Mouse (Mus musculus): ENCODE measurements around the gene Sox30. TPM values are rescaled to one million over a fixed set of nuclear protein-coding genes. Genes with fewer than 3 reads are reported as not detected.

Sox30 gene
- 0.09 and 0.18 TPM in 2 replicates for polyA plus RNA-seq (2015; fragmentation: Nextera tagmentation; extraction: Ambion mirVana)

GRCm38 (mm10) chr11:45979946-45980892 lies at the start of gene Sox30:
Gene Sox30 (plus strand): TSS chr11:45980310.
- Histone ChIP-seq H3K4me1 (replicated peaks) (peaks cover 7% of the 10 kb centered on the region; the same call in 1 of the 2 replicates), H3K36me3 (no peaks in the 10 kb centered on the region), H3K4me2 (replicated peaks) (peak within 1 kb of the TSS; percentile 94), H3K4me3 (replicated peaks) (peak within 1 kb of the TSS; percentile 71), H3K9me3 (no peaks in the 10 kb centered on the region), H3K9ac (peak within 1 kb of the TSS; percentile 77), H3K27ac (peak within 1 kb of the TSS; percentile 54), H3K27me3 (replicated peaks) (no peaks in the 10 kb centered on the region)
- ATAC-seq, result peak; percentile 92
- 13% methylated on average over 74 of the region's 115 CpGs for WGBS

- H3K36me3 ChIP-seq, result peaks cover 21% of the 10 kb centered on the region
- no peak overlapping the region for H3K27ac ChIP-seq
- H3K4me3 ChIP-seq (replicated peaks), result no peak overlapping the region
- WGBS, result 89% methylated on average over 10 of the region's 10 CpGs
- H3K4me1 ChIP-seq (replicated peaks), result no peaks in the 10 kb centered on the region
- H3K9me3 ChIP-seq, result no peaks in the 10 kb centered on the region
- ATAC-seq, result no peak
- no peak overlapping the region for H3K9ac ChIP-seq
- H3K4me2 ChIP-seq (replicated peaks), result no peak overlapping the region
- H3K27me3 ChIP-seq (replicated peaks), result no peaks in the 10 kb centered on the region
Observed at GRCm38 (mm10) chr11:45932771-45933170, 47.3 kb upstream of the Sox30 start.

- no peak overlapping the region for H3K9ac ChIP-seq
- 91% methylated on average over 8 of the region's 8 CpGs for WGBS
- no peaks in the 10 kb centered on the region for H3K27me3 ChIP-seq (replicated peaks)
- H3K36me3 ChIP-seq, result peaks cover 17% of the 10 kb centered on the region
- ATAC-seq, result no peak
- H3K4me3 ChIP-seq (replicated peaks), result no peak overlapping the region
- H3K9me3 ChIP-seq, result no peaks in the 10 kb centered on the region
- no peaks in the 10 kb centered on the region for H3K4me1 ChIP-seq (replicated peaks)
- H3K4me2 ChIP-seq (replicated peaks), result no peak overlapping the region
- no peak overlapping the region for H3K27ac ChIP-seq
Observed at GRCm38 (mm10) chr11:45937478-45937877, 42.6 kb upstream of the Sox30 start.

DNA sequence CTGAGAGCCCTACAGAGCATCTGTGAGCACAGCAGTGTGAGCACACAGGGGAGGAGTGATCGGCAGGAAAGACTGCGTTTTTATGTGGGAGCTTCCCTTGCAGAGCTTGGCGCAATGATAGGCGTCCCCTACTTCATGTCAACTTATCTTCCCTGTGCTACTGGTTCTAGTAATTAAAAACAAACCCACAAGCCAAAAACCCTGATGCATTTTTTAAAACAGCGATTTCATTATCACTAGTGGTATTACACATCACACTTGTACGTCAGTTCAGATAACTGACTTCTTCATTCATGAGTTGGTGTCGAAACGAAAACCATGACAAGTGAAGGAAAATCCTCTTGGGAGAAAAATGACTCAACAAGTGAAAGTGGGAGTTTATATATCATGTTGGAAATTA lies 41.2 kb upstream of the Sox30 start:
- H3K36me3 ChIP-seq, result peaks cover 9% of the 10 kb centered on the region
- no peak for ATAC-seq
- H3K4me3 ChIP-seq (replicated peaks), result no peak overlapping the region
- H3K4me1 ChIP-seq (replicated peaks), result no peaks in the 10 kb centered on the region
- no peak overlapping the region for H3K27ac ChIP-seq
- no peak overlapping the region for H3K9ac ChIP-seq
- H3K27me3 ChIP-seq (replicated peaks), result no peaks in the 10 kb centered on the region
- H3K4me2 ChIP-seq (replicated peaks), result no peak overlapping the region
- no peaks in the 10 kb centered on the region for H3K9me3 ChIP-seq
- 91% methylated on average over 8 of the region's 8 CpGs for WGBS

GRCm38 (mm10) chr11:45942281-45942680 lies 37.8 kb upstream of the Sox30 start:
- ATAC-seq, result no peak
- Histone ChIP-seq H3K27me3 (replicated peaks) (no peaks in the 10 kb centered on the region), H3K9ac (no peak overlapping the region), H3K36me3 (peaks cover under 1% of the 10 kb centered on the region; the same call in 1 of the 2 replicates), H3K9me3 (no peaks in the 10 kb centered on the region), H3K4me2 (replicated peaks) (no peak overlapping the region), H3K4me1 (replicated peaks) (no peaks in the 10 kb centered on the region), H3K4me3 (replicated peaks) (no peak overlapping the region), H3K27ac (no peak overlapping the region)
- WGBS, result 87% methylated on average over 7 of the region's 7 CpGs

DNA sequence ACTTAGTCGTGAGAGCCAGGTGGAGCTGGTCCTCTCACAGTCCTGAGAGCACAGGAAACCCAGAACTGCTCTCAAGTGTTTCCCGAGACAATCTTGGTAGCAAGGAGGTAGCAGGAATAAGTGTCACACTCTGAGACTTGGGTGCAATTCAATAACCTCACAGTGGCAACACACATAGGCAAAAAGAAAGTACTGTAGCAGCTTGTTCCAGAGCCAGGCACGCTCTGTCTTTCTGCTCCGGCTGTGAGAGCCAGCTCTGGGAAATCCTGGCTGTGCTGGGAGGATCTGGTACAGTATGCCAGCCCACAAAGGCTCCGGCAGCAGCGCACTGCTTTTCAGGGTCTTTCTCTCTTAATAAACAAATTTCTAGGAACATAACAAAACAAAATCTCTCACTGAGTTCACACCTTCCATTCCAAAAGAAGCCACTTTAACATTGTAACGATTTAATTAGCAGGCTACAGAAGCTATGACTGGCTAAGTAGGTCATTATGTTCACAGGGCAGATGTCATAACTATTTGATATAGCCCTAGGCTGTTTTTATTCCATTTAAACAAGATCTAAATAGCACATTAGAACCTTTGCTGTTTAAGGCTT lies 36.9 kb upstream of the Sox30 start:
- no peak overlapping the region for H3K27ac ChIP-seq
- no peaks in the 10 kb centered on the region for H3K4me1 ChIP-seq (replicated peaks)
- no peaks in the 10 kb centered on the region for H3K27me3 ChIP-seq (replicated peaks)
- H3K4me3 ChIP-seq (replicated peaks), result peak overlapping the region; percentile 77
- WGBS, result 46% methylated on average over 7 of the region's 7 CpGs
- no peaks in the 10 kb centered on the region; the same call in 1 of the 2 replicates for H3K36me3 ChIP-seq
- H3K9ac ChIP-seq, result peak overlapping the region; percentile 78; the same call in 1 of the 2 replicates
- H3K9me3 ChIP-seq, result no peaks in the 10 kb centered on the region
- ATAC-seq, result no peak
- H3K4me2 ChIP-seq (replicated peaks), result peak overlapping the region; percentile 88

- under 1% methylated on average over 49 of the region's 49 CpGs for WGBS
- H3K9me3 ChIP-seq, result no peaks in the 10 kb centered on the region
- peak; percentile 37 for ATAC-seq
- H3K4me1 ChIP-seq (replicated peaks), result no peaks in the 10 kb centered on the region
- peak overlapping the region; percentile 60 for H3K27ac ChIP-seq
- peak overlapping the region; percentile 88 for H3K4me2 ChIP-seq (replicated peaks)
- no peaks in the 10 kb centered on the region; the same call in 1 of the 2 replicates for H3K36me3 ChIP-seq
- peak overlapping the region; percentile 77 for H3K4me3 ChIP-seq (replicated peaks)
- no peaks in the 10 kb centered on the region for H3K27me3 ChIP-seq (replicated peaks)
- H3K9ac ChIP-seq, result peak overlapping the region; percentile 78
Observed at GRCm38 (mm10) chr11:45943891-45944642, 36.0 kb upstream of the Sox30 start.

DNA sequence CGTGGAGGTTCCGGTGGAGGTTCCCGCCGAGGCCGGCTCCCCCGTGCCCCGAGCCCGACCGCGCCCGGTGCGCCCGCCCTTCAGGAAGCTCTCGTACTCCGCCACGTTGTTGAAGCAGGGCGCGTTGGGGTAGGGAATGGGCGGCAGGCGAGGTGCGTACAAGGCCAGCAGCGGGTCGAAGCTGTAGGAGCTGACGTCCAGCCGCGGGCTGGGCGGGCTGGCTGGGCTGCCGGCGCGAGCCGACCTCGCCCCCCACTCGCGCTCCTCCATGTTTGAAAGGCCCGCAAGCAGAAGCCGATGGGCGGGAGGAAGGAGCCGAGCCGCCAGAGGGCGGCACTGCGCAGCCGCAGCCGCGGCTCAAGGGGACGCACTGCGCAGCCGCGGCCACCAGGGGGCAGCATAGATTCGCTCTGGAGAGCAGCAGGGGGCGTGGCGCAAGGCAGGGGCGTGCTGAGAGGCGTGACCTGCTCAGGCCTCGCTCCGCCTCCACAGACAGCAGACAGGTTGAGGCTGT lies 35.4 kb upstream of the Sox30 start, which contains the start of gene Lsm11:
Gene Lsm11, minus strand, starts transcription at position 293 of the 514 bp plus-strand sequence.
- H3K4me3 ChIP-seq (replicated peaks), result peak within 1 kb of the TSS; percentile 77
- peak; percentile 95 for ATAC-seq
- H3K27ac ChIP-seq, result peak within 1 kb of the TSS; percentile 60
- H3K4me1 ChIP-seq (replicated peaks), result no peaks in the 10 kb centered on the region
- H3K9ac ChIP-seq, result peak within 1 kb of the TSS; percentile 78
- no peaks in the 10 kb centered on the region for H3K27me3 ChIP-seq (replicated peaks)
- peaks cover 2% of the 10 kb centered on the region for H3K36me3 ChIP-seq
- H3K9me3 ChIP-seq, result no peaks in the 10 kb centered on the region
- under 1% methylated on average over 46 of the region's 55 CpGs for WGBS
- peak within 1 kb of the TSS; percentile 88 for H3K4me2 ChIP-seq (replicated peaks)

DNA sequence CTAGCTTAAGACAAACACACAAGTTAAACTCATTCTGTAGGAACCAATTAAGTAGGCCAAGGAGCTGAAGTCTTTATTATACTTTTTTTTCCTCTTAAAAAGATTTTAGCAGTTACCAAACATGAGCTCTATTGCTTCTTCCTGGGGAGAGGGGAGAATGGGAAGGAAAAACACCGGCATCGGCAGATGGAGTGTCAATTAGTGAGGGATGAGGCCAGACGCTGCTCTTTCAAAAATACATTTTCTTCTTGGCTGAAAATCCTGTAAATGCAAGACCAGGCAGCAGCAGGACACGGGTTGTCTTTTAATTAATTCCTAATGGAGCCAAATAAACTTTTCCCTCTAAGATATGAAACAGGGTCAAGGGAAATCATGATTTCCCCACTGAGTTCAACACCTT lies 33.3 kb upstream of the Sox30 start:
- no peak overlapping the region for H3K27ac ChIP-seq
- no peaks in the 10 kb centered on the region for H3K4me1 ChIP-seq (replicated peaks)
- no peak for ATAC-seq
- no peak overlapping the region for H3K4me3 ChIP-seq (replicated peaks)
- no peak overlapping the region for H3K4me2 ChIP-seq (replicated peaks)
- no peak overlapping the region for H3K9ac ChIP-seq
- no peaks in the 10 kb centered on the region for H3K9me3 ChIP-seq
- no peaks in the 10 kb centered on the region for H3K27me3 ChIP-seq (replicated peaks)
- H3K36me3 ChIP-seq, result peaks cover 14% of the 10 kb centered on the region; the same call in 1 of the 2 replicates
- 79% methylated on average over 4 of the region's 4 CpGs for WGBS

GRCm38 (mm10) chr11:45947491-45947890 lies 32.6 kb upstream of the Sox30 start:
- WGBS, result 81% methylated on average over 2 of the region's 2 CpGs
- Histone ChIP-seq H3K9me3 (no peaks in the 10 kb centered on the region), H3K4me2 (replicated peaks) (no peak overlapping the region), H3K36me3 (peaks cover 14% of the 10 kb centered on the region; the same call in 1 of the 2 replicates), H3K27ac (no peak overlapping the region), H3K9ac (no peak overlapping the region), H3K27me3 (replicated peaks) (no peaks in the 10 kb centered on the region), H3K4me3 (replicated peaks) (no peak overlapping the region), H3K4me1 (replicated peaks) (no peaks in the 10 kb centered on the region)
- no peak for ATAC-seq

GRCm38 (mm10) chr11:45955127-45955627 lies 24.9 kb upstream of the Sox30 start, which contains the start of gene Thg1l:
Gene Thg1l (minus strand): TSS chr11:45955494.
- under 1% methylated on average over 32 of the region's 32 CpGs for WGBS
- Histone ChIP-seq H3K27ac (peak within 1 kb of the TSS; percentile 62; the same call in 1 of the 2 replicates), H3K27me3 (replicated peaks) (no peaks in the 10 kb centered on the region), H3K36me3 (peaks cover 6% of the 10 kb centered on the region; the same call in 1 of the 2 replicates), H3K9me3 (no peaks in the 10 kb centered on the region), H3K4me2 (replicated peaks) (peak within 1 kb of the TSS; percentile 54), H3K9ac (peak within 1 kb of the TSS; percentile 58; the same call in 1 of the 2 replicates), H3K4me1 (replicated peaks) (0 out of 2 replicates have a peak, but pooled peaks cover 2% of the 10 kb centered on the region), H3K4me3 (replicated peaks) (peak within 1 kb of the TSS; percentile 75)
- peak; percentile 100 for ATAC-seq
